Mouse (Mus musculus) pancreas, adult 10 weeks (tissue): ENCODE measurements around the gene Gdpd3. TPM values are rescaled to one million over a fixed set of nuclear protein-coding genes. Genes with fewer than 3 reads are reported as not detected.

Source experiments
- polyA plus RNA-seq: library from polyadenylated mRNA; stranded (reverse); fragments of 350-450 nt; fragmentation: Illumina TruSeq; extraction: RNeasy Lipid Tissue Mini Kit (QIAGEN cat#74804); gene quantifications from one replicate; pipeline ENCODE4 v1.2.3, GENCODE M21; 2015; ENCODE audit warnings: low read depth, low replicate concordance; ENCODE audit not compliant: insufficient read depth

The Gdpd3 gene
- 2.5 TPM for polyA plus RNA-seq

DNA sequence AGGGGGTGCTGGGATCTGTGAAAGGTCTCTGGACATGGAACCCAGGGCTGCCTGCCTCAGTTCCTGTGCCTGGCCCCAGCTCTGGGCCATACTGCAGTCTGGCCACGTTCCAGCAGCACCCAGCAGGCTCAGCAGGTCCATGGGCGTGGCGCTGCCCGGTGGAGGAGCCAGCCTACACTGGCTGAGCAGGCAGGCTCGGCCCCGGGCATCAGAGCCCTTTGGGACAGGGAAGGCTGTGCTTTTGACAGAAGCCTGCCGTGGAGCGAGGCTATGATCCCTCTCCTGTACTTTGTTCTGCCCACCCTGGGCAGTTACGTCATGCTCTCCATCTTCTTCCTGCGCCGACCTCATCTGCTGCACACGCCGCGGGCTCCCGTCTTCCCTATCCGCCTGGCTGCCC lies at the start of gene Gdpd3:
TSS of gene Gdpd3 (plus strand) at position 134 of the 400 bp plus-strand sequence.

DNA sequence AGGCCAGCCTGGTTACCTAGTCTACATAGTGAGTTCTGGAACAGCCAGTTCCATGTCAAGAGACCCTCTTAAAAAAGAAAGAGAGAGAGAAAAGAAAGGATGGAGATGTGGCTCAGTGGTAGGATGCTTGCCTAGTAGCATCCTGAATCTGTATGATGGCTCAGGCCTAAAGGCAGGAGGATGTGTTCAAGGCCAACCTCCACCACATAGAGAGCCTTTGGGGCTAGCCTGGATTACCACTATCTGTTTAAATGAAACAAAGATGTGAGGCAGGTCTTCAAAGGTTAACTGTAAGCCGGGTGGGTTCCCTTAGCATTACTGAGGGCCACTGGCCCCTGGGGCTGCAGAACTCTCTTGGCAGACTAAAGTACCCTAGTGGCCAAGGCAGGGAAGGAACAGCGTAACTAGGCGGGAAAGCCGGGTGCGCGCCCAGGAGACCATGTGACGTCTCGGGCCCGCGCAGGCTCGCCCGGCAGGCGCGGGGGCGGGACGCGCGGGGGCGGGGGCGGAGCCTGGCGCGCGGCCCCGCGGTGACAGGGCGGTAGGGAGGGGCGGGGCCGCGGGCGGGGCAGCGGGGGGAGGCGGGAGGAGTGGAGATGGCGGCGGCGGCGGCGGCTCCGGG lies 7.0 kb upstream of the Gdpd3 start, which contains the start of gene Mapk3:
TSS of gene Mapk3 (plus strand) at position 552 of the 622 bp plus-strand sequence.

DNA sequence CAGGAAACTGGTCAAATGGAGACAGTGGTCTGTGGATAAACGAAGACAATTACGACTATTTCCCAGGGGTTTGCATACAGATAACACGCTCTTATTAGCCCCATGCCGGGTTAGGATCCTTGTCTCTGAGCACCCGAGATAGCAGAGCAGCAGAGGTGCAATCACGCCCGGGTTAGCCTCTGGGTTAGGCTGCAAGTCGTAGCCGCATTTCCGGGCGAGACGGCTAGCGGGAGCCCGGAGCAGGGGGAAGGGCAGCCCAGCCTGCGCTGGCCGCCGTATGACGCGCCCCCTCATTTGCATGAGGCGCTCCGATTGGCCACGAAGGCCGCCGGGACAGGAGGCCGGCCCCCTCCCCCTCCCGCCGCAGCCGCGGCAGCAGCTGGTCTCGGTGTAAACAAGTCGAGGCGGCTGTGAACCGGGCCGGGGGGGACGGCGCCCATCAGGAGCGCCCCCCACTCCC lies 10.5 kb downstream of the Gdpd3 start, which contains the start of gene Ypel3:
TSS of gene Ypel3 (plus strand) at position 358 of the 460 bp plus-strand sequence.

DNA sequence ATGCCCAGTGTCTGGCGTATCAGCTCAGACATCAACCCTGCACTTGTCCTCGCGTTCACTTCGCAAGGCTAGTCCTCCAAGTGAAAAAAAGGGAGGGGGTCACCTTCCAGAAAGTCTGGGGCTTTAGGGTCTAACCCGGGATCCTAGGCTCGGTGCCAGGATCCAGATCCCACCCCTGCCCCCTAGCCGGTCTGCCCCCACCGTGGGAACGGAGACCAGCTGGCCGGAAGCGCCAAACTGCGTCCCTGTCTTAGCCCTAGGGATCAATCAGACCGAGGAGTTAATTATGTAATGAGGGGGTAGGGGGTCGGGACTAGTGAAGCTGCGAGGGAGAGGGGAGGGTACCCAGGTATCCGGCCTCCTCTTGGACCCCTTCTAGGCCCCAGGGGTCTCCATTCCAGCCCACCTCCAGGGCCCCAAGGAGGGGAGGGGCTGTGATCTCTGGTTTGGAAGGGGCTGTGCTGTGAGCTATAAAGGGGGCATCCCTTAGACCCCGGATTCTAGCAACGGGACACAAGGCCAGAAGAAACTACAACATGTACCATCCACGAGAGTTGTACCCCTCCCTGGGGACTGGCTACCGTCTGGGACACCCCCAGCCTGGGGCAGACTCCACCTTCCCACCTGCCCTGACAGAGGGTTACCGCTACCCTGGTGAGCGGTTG lies 15.0 kb downstream of the Gdpd3 start, which contains the start of gene Tbx6:
TSS of gene Tbx6 (plus strand) at position 513 of the 665 bp plus-strand sequence.

DNA sequence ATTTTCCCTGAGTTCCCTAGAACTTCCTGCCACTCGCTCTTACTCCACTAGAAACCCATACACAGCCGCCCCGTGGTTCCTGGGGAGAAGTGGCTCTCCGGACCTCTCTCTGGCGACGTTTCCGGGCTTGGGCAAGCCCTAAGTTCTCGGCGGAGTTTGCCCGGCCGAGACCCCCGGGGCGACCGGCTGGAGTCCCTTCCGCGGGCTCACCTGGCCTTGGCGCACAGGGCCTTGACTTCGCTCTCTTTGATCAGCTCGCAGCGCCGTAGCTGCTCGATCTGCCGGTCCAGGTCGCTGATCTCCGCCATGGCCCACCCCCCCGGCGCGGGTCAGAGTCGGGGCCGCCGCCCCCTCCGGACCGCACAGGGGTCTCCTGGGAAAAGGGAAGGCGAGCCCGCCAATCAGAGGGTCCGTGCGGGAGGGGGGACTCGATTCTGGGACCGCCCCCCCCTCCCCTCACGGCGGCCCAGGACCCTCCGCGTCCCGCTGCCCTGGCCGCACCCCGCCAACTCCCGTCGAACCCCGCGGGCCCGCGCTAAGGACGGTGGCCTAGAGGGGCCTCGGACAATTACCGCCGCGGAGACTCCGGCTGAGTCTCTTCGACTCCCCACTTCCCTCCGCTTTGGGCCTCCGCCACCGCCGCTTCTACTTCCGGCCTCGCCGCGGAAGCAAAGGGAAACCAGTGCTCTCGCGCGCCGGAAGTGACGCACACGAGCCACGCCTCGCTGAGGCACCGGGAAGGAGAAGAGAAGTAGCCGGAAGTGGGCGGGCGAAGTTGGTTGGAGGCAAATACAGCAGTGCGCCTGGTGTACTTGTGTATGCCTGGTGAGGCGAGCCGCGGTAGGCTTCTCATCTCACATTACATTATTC lies 26.0 kb downstream of the Gdpd3 start, which contains the start of gene Ppp4c:
TSS of gene Ppp4c (minus strand) at position 646 of the 870 bp plus-strand sequence.

DNA sequence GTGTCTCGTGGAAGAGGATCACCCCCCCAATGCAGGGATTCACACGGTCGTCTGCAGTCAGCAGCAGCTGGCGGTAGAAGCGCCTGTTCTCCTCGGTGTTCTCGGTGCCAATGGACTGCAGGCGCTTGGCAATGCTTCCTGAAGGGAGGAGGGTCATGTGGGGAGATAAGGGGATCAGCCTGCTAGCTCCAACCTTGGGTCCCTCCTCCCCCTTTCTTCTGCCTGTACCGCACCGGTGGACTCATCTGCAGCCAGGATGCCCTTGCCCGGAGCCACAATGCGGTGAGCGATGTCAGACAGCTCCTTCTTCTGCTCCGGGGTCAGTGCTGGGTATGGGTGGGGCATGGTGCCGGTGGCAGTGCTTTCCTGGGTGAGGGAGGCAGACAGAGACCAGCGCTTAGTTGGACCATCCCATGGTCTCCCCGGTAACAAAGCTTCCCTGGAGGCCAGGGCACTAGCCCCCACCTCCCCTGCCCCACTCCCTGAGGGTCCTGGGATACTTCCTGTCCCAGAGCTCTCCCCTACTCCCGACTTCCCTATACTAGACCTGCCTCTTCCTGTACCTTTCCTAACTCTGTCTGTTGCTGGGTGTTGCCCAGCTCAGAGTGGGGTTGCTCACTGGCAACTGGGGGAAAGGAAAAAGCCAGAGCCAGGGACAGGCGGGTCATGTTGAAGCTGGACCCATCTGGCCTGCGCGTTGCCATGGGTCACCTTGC lies 31.4 kb downstream of the Gdpd3 start, which contains the start of gene Fam57b:
TSS of gene Fam57b (plus strand) at position 258 of the 716 bp plus-strand sequence.

Other genes with a start within 250 kb of the Gdpd3 start
- 22.8 TPM for gene Eif3c, start 199.9 kb upstream of the Gdpd3 start, polyA plus RNA-seq
- gene Apobr, start 181.4 kb upstream of the Gdpd3 start, polyA plus RNA-seq: 1.6 TPM
- gene Cln3, start 180.5 kb upstream of the Gdpd3 start, polyA plus RNA-seq: 26.6 TPM
- not detected for gene Il27, start 171.4 kb upstream of the Gdpd3 start, polyA plus RNA-seq
- 3,774 TPM for gene Nupr1, start 135.5 kb upstream of the Gdpd3 start, polyA plus RNA-seq
- gene Sgf29, start 117.0 kb upstream of the Gdpd3 start, polyA plus RNA-seq: 23.8 TPM
- gene Sult1a1, start 89.9 kb upstream of the Gdpd3 start, polyA plus RNA-seq: 32.4 TPM
- gene Bola2, start 70.9 kb upstream of the Gdpd3 start, polyA plus RNA-seq: 43.5 TPM
- 3.1 TPM for gene Slx1b, start 70.5 kb upstream of the Gdpd3 start, polyA plus RNA-seq
- gene Coro1a, start 58.5 kb upstream of the Gdpd3 start, polyA plus RNA-seq: 7.3 TPM
- 50.5 TPM for gene Mapk3, start 6.7 kb upstream of the Gdpd3 start, polyA plus RNA-seq
- 86.3 TPM for gene Ypel3, start 10.6 kb downstream of the Gdpd3 start, polyA plus RNA-seq
- 1.9 TPM for gene Tbx6, start 15.1 kb downstream of the Gdpd3 start, polyA plus RNA-seq
- gene Ppp4c, start 26.2 kb downstream of the Gdpd3 start, polyA plus RNA-seq: 30.4 TPM
- gene Fam57b, start 31.3 kb downstream of the Gdpd3 start, polyA plus RNA-seq: 3.8 TPM
- not detected for gene 4930451I11Rik, start 65.3 kb downstream of the Gdpd3 start, polyA plus RNA-seq
- not detected for gene Doc2a, start 81.1 kb downstream of the Gdpd3 start, polyA plus RNA-seq
- 4.6 TPM for gene Hirip3, start 95.6 kb downstream of the Gdpd3 start, polyA plus RNA-seq
- gene Ino80e, start 96.0 kb downstream of the Gdpd3 start, polyA plus RNA-seq: 12.9 TPM
- gene Taok2, start 118.4 kb downstream of the Gdpd3 start, polyA plus RNA-seq: 31.1 TPM
- gene Tmem219, start 156.6 kb downstream of the Gdpd3 start, polyA plus RNA-seq: 29.4 TPM
- gene Kctd13, start 162.5 kb downstream of the Gdpd3 start, polyA plus RNA-seq: 3.6 TPM
- 3.6 TPM for gene Asphd1, start 183.2 kb downstream of the Gdpd3 start, polyA plus RNA-seq
- gene Sez6l2, start 184.2 kb downstream of the Gdpd3 start, polyA plus RNA-seq: 17.7 TPM
- 28.6 TPM for gene Cdipt, start 209.6 kb downstream of the Gdpd3 start, polyA plus RNA-seq
- gene Cdiptos, start 209.8 kb downstream of the Gdpd3 start, polyA plus RNA-seq: 1.6 TPM
- 10.7 TPM for gene Mvp, start 248.3 kb downstream of the Gdpd3 start, polyA plus RNA-seq